Mouse (Mus musculus): ENCODE results near the gene Vmn2r82.
"Not testable (repeated sequence)": the region's sequence is repeated elsewhere in the genome, so short reads cannot be mapped to it uniquely, and the experiment has no call there.

Gene Vmn2r82

DNA sequence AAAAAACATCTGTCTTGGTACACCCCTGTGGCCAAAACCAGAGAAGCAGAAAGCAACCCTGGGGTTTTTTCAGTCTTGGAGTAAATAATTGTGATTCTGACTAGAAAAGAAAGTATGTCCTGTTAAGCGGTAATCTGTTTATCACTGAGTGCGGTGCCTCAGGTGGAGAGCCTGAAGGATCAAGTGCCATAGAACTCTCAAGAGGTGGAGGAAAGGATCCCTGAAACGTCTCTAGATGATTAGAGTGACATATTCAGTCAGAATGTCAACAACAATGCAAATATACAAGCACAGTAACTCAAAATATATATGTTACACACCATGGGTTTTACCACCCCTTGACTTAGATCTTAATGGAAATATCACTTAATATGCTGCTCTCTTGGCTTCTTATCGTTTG is at the start of gene Vmn2r82:
Vmn2r82 (plus strand) TSS at position 301 of the 400 bp plus-strand sequence.
- not testable (repeated sequence) for DNase-seq

DNA sequence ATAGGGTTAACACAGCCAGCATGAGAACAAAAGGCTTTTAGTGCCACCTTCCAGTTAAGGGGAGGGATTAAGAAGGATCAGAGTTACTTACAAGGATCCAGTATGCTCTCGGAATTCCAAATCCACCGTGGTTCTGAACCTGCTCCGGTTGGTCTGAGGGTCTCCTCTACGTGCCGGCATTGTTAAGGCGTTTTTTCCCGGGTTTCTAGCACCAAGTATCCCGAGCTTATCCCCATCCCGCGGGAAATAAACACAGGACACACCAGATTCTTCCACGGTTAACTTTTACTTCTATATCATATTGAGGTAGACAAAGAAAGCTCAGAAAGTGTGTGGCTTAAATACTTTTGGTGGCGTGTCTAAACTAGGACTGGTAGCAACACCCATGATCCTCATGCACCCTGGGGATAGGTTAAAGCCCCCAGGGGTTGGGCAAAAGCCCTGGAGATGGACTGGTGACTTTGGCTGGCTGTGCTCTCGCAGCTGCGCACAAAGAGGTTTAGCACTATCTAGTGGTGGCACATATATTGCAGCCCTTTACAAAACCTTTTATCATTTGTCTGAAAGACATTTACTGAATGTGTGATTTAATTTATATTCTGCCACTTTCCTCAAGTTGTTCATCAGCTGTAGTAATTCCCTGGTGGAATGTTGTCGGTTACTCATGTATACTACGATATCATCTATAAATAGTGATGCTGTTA is 34.1 kb upstream of the Vmn2r82 start:
- not testable (repeated sequence) for DNase-seq

GRCm38 (mm10) chr10:79322737-79323086 is 33.6 kb upstream of the Vmn2r82 start:
- DNase-seq = no peak

DNA sequence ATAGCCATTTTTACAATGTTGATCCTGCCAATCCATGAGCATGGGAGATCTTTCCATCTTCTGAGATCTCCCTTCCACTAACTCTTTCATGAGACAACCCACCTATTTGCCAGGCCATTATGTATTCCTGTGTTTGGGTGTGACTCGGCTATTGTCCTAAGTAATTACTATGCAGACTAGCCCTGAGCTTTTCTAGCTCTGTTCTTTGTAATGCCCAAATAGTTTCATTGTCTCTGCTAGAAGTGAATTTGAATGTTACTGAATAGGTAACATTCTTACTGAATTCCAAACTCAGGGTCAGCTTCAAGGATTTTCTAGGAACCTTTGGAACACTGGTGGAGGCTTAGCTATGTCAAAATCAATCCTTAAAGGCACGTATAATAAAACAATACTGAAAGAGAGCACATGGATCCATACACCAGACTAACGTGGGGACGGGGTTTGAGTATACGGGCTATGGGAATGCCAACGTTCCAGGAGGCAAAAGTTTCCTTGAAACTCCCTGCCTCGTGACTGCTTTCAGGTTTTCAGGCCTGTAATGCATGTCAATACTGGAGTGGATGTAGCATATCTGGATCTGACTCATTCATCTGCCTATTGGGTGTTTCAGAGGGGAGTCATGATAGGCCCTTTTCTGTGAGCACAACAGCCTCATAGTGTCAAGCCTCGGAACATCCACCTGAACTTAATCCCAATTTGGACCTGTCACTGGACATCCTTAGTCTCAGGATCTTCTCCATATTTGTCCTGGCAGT is 43.8 kb downstream of the Vmn2r82 start:
- not testable (repeated sequence) for DNase-seq

DNA sequence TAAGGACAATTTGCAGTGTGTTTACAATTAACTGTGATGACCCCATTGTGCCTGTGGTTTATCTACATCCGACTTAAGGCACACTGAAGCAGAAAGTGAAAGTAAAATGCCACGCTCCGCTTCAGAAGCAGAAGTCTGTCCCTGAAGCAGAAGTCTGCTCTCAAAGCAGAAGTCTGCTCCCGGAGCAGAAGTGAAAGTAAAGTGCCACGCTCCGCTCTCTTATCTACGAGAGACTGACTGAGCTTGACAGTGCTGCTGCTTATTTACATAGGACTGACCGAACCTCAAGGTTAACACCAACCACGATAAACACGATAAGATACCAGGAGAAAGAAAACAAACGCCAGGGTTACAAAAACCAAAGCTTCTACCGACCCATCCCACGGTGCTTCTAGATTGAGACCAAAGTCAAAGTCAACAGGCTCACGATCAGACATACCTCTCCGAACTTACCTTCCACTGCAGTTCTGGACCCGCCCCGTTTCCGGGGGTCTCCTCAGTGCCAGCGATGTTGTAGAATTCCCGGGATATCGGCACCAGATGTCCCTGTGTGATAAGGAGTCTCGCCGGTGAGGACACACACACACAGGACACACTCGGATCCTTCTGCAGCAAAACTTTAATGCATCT is 60.9 kb downstream of the Vmn2r82 start:
- no peak for DNase-seq

- not testable (repeated sequence) for DNase-seq
These were observed 61.5 kb downstream of the Vmn2r82 start for GRCm38 (mm10) chr10:79417772-79418170.

DNA sequence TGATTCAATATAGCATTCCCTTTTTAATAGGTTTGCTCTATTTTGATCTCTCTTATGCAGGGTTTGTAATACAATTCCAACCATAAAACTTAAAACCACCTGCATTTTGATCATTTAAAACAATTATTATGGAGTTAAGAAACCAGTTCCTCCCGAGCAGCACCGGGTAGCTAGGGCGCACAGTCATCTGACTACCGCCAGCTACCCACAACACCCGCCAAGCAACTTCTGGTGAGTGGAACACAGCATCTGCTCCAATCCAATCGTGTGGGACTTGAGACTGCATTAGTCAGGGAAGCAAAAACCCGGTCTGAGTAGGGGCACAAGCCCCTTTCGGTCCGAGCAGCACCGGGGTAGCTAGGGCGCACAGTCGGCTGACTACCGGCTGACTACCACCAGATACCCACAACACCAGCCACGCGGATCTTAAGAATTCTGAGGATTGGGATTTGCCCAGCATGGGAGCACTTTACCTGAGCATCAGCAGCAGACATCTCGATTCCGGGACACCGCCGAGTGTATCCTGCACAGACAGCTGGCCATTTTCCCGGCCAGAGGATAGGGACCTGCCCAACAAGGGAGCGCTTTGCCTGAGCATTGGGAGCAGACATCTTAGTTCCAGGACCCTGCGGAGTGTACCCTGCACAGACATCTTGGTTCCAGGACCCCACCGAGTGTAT is 79.0 kb downstream of the Vmn2r82 start:
- not testable (repeated sequence) for DNase-seq
